Mouse (Mus musculus) embryonic facial prominence, embryonic 12.5 days (tissue): ENCODE measurements around the gene Mmp15. TPM values are rescaled to one million over a fixed set of nuclear protein-coding genes. Genes with fewer than 3 reads are reported as not detected.

Experiments used
- ATAC-seq: fragments of 200-750 bp; cut with Nextera tagmentation; 2 replicates; pipeline ENCODE4 v1.8.0; 2017; ENCODE audit not compliant: insufficient number of reproducible peaks, insufficient read depth, low FRiP score, low TSS enrichment
- H3K27ac ChIP-seq: fragments of 300-500 bp; sonication (generic); 2 replicates; pipeline ENCODE4 v1.5.1; 2016; ENCODE audit warnings: mild to moderate bottlenecking
- H3K27me3 ChIP-seq: fragments of 300-500 bp; sonication (generic); 2 replicates; pipeline ENCODE4 v1.6.1; 2016; ENCODE audit warnings: mild to moderate bottlenecking, moderate library complexity
- H3K36me3 ChIP-seq: fragments of 300-500 bp; sonication (generic); 2 replicates; pipeline ENCODE4 v1.6.1; 2016; ENCODE audit warnings: mild to moderate bottlenecking
- H3K4me1 ChIP-seq: fragments of 300-500 bp; sonication (generic); 2 replicates; pipeline ENCODE4 v1.6.1; 2016
- H3K4me2 ChIP-seq: fragments of 300-500 bp; sonication (generic); replicated peaks from 2 replicates; pipeline ENCODE4 v1.6.1; 2016; ENCODE audit warnings: mild to moderate bottlenecking, moderate library complexity
- H3K4me3 ChIP-seq: fragments of 300-500 bp; sonication (generic); 2 replicates; pipeline ENCODE4 v1.5.1; 2016; ENCODE audit warnings: mild to moderate bottlenecking
- H3K9ac ChIP-seq: fragments of 300-500 bp; sonication (generic); 2 replicates; pipeline ENCODE4 v1.6.1; 2016; ENCODE audit warnings: mild to moderate bottlenecking, moderate library complexity
- H3K9me3 ChIP-seq: fragments of 300-500 bp; sonication (generic); 2 replicates; pipeline ENCODE4 v1.6.1; 2016; ENCODE audit warnings: mild to moderate bottlenecking, moderate library complexity
- WGBS: fragments of 180-500 bp; shearing (Covaris S2); methylation state at CpG from one replicate; pipeline ENCODE4 v1.1.7; 2016; 5-methylcytosine and 5-hydroxymethylcytosine counted together
- polyA plus RNA-seq: library from polyadenylated mRNA; unstranded; fragments of >200 nt; fragmentation: Nextera tagmentation; extraction: Ambion mirVana; gene quantifications from 2 replicates; pipeline ENCODE4 v1.2.1, GENCODE M21; 2016

Gene Mmp15
- polyA plus RNA-seq, 1 experiment from 2014 or later: 17.6 TPM

- WGBS: 91% methylated on average over 3 of the region's 3 CpGs
- H3K9ac ChIP-seq: no peak overlapping the region
- H3K36me3 ChIP-seq: no peaks in the 10 kb centered on the region
- no peak overlapping the region for H3K27ac ChIP-seq
- H3K27me3 ChIP-seq: no peaks in the 10 kb centered on the region
- ATAC-seq: no peak
- H3K4me2 ChIP-seq: no peak overlapping the region
- no peak overlapping the region for H3K4me3 ChIP-seq
- no peaks in the 10 kb centered on the region for H3K4me1 ChIP-seq
- H3K9me3 ChIP-seq: no peaks in the 10 kb centered on the region
Measured at GRCm38 (mm10) chr8:95384501-95384900, 32.4 kb downstream of the Mmp15 start.

- H3K4me2 ChIP-seq: no peak overlapping the region
- H3K4me3 ChIP-seq: no peak overlapping the region
- WGBS: 77% methylated on average over 5 of the region's 5 CpGs
- H3K27me3 ChIP-seq: no peaks in the 10 kb centered on the region
- no peak overlapping the region for H3K27ac ChIP-seq
- H3K36me3 ChIP-seq: no peaks in the 10 kb centered on the region
- no peaks in the 10 kb centered on the region for H3K4me1 ChIP-seq
- no peaks in the 10 kb centered on the region for H3K9me3 ChIP-seq
- no peak overlapping the region for H3K9ac ChIP-seq
- ATAC-seq: no peak
Measured at GRCm38 (mm10) chr8:95386037-95386436, 34.0 kb downstream of the Mmp15 start.

GRCm38 (mm10) chr8:95387221-95387620 is 35.2 kb downstream of the Mmp15 start:
- Histone ChIP-seq H3K4me2 (no peak overlapping the region), H3K27ac (no peak overlapping the region), H3K27me3 (no peaks in the 10 kb centered on the region), H3K9me3 (no peaks in the 10 kb centered on the region), H3K4me3 (no peak overlapping the region), H3K4me1 (no peaks in the 10 kb centered on the region), H3K36me3 (no peaks in the 10 kb centered on the region), H3K9ac (no peak overlapping the region)
- 89% methylated on average over 10 of the region's 10 CpGs for WGBS
- ATAC-seq: no peak

DNA sequence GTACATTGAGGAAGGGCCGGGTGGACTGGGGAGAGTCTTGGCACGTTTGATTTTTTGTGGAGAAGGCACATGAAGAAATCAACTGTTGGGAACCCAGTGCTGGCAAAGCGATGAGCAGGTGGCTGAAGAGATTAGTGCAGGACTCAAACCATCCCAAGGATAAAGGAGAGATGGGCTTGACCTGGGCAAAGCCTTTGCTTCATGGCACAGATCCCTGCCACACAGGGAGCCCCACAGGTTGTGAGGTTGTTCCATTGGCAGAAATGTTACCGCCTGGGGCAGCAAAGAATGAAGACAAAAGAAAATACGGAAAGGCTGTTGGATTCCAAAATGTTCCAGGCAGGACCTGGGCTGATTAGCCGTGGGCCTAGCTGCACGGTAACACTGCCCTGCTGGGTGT is 35.9 kb downstream of the Mmp15 start:
- H3K36me3 ChIP-seq: no peaks in the 10 kb centered on the region
- H3K9me3 ChIP-seq: no peaks in the 10 kb centered on the region
- WGBS: 82% methylated on average over 7 of the region's 7 CpGs
- ATAC-seq: no peak
- no peak overlapping the region for H3K27ac ChIP-seq
- H3K9ac ChIP-seq: no peak overlapping the region
- no peak overlapping the region for H3K4me2 ChIP-seq
- H3K4me1 ChIP-seq: no peaks in the 10 kb centered on the region
- H3K4me3 ChIP-seq: no peak overlapping the region
- H3K27me3 ChIP-seq: no peaks in the 10 kb centered on the region

DNA sequence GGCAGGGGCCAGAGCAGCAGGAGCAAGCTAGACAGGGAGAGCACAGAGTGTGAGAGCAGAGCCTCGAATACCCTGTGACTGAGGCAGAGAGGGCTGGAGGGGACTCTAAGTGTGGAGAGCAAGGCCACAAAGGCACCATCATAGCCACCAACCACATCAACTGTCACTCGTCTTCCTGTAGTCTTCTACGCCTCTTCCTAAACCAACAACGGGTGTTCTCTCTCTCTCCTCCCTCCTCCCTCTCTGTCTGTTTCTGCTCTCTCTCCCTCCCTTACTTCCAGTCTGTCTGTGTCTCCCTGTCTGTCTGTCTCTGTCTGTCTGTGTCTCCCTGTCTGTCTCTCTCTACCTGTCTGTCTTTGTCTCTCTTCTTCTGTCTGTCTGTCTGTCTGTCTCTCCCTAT is 38.2 kb downstream of the Mmp15 start:
- no peaks in the 10 kb centered on the region for H3K9me3 ChIP-seq
- H3K4me2 ChIP-seq: no peak overlapping the region
- H3K9ac ChIP-seq: no peak overlapping the region
- H3K27me3 ChIP-seq: no peaks in the 10 kb centered on the region
- H3K27ac ChIP-seq: no peak overlapping the region
- no peaks in the 10 kb centered on the region for H3K36me3 ChIP-seq
- peaks cover 6% of the 10 kb centered on the region for H3K4me1 ChIP-seq
- no peak overlapping the region for H3K4me3 ChIP-seq
- no peak for ATAC-seq
- WGBS: 56% methylated on average over 4 of the region's 4 CpGs

DNA sequence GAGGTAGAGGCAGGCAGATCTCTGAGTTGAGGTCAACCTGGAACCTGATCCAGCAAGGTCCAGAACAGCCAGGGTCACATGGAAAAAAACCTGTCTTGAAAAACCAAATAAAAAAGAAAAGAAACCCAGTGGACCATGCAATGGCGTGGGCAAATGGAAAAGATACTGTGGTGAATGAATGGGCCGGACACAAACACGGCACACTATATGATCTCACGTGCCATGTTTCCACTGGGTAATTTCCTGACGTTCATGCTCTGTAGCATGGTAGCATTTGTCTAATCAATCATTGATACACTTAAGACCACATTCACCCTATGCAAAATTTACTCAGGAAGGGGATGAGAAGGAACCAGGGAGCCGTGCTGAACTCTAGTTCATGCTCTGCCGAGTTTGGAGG is 39.0 kb downstream of the Mmp15 start:
- peaks cover 10% of the 10 kb centered on the region for H3K4me1 ChIP-seq
- H3K9ac ChIP-seq: no peak overlapping the region
- H3K36me3 ChIP-seq: no peaks in the 10 kb centered on the region
- no peaks in the 10 kb centered on the region for H3K9me3 ChIP-seq
- no peak overlapping the region for H3K4me2 ChIP-seq
- WGBS: 82% methylated on average over 7 of the region's 7 CpGs
- no peak for ATAC-seq
- no peak overlapping the region for H3K27ac ChIP-seq
- H3K4me3 ChIP-seq: no peak overlapping the region
- H3K27me3 ChIP-seq: no peaks in the 10 kb centered on the region

GRCm38 (mm10) chr8:95392604-95393003 is 40.5 kb downstream of the Mmp15 start:
- Histone ChIP-seq H3K9me3 (no peaks in the 10 kb centered on the region), H3K27ac (peak overlapping the region; percentile 3; the same call in 1 of the 2 replicates)
- 72% methylated on average over 5 of the region's 5 CpGs for WGBS

DNA sequence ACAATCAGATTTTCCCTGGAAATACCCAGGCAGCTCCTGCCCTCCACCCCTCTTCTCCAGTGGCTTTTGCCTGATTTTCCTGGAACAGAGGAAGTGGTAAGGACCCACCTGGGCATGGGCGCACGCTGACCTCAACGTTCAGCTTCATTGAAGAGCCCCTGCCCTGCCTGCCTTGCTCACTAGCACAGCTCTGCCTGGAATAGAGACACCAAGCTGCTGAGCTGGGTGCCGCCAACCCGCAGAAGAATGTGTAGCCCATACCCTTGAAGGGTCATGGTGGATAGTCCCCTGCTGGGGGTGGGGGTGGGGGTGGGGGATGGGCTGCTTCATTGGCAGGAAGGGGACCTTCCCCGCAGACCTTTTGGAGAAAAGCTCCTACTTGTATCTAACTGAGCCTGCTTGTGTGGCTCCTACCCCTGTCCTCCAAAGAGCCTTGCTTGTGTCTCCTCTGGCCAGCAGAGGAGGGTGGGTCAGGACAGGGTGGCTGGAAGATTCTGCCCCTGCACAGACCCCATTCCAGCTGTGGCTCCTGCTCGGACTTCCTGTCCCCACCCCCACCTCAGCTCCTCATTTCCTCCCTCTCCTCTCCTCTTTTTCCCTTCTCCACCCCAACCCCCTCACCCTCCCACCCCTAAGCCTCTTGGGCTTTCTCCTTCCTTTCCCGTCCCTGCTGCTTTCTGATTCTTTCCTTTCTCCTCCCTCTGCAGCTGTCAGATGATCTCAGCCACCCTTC is 43.3 kb downstream of the Mmp15 start:
- no peak for ATAC-seq
- Histone ChIP-seq H3K4me2 (no peak overlapping the region), H3K4me3 (no peak overlapping the region), H3K36me3 (no peaks in the 10 kb centered on the region), H3K27ac (no peak overlapping the region; the same call in 1 of the 2 replicates), H3K9ac (no peak overlapping the region), H3K9me3 (no peaks in the 10 kb centered on the region), H3K27me3 (no peaks in the 10 kb centered on the region), H3K4me1 (peaks cover 23% of the 10 kb centered on the region)
- 29% methylated on average over 8 of the region's 8 CpGs for WGBS

More at GRCm38 (mm10) chr8:95392604-95393003, 40.5 kb downstream of the Mmp15 start:
- no peak overlapping the region for H3K4me2 ChIP-seq
- no peaks in the 10 kb centered on the region for H3K27me3 ChIP-seq
- ATAC-seq: no peak
- H3K4me3 ChIP-seq: no peak overlapping the region
- H3K9ac ChIP-seq: no peak overlapping the region
- peaks cover 22% of the 10 kb centered on the region for H3K4me1 ChIP-seq
- no peaks in the 10 kb centered on the region for H3K36me3 ChIP-seq

DNA sequence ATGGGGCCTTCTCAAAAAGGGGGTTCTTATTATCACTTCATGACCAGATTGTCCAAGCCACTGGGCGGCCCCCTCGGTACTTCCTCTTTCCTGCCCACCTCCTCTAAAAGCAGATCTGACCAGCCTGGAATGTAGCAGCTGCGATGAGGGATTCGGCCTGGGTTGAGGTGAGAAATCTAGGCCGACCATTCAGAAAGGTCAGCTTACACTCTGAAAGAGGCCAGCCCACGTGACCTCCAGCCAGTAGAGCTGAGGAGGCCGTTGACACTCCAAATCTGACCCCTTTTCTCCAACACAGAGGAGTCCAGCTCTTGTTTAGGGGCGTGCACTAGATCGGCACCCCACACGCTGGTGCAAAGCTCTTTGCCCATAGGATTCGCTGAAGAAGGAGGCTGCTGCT is 44.7 kb downstream of the Mmp15 start:
- 0 out of 2 replicates have a peak overlapping the region, but pooled peaks have one; percentile 31 for H3K27ac ChIP-seq
- H3K9me3 ChIP-seq: no peaks in the 10 kb centered on the region
- 43% methylated on average over 11 of the region's 11 CpGs for WGBS
- no peak for ATAC-seq
- no peak overlapping the region for H3K9ac ChIP-seq
- H3K36me3 ChIP-seq: no peaks in the 10 kb centered on the region
- H3K4me1 ChIP-seq: peaks cover 23% of the 10 kb centered on the region
- H3K4me3 ChIP-seq: no peak overlapping the region
- no peaks in the 10 kb centered on the region for H3K27me3 ChIP-seq
- H3K4me2 ChIP-seq: no peak overlapping the region

DNA sequence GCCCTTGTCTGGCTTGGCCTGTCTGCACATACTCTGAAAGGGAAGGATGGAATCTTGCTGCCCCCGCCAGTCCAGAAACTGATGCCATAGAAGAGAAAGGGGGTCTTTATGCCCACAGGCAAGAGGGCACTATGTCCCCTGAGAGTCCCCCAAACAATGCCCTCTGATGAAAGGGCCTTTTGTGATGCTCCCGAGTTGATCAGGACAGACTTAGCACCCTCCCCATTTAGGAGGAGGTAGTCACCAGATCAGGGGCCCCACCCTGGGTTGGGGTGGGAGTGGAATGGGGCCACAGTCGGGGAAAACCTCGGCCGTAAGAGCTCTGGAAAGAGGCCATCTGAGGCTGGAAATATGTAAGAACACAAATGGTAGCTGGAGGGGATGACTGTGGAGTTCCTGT is 45.1 kb downstream of the Mmp15 start:
- Histone ChIP-seq H3K9ac (no peak overlapping the region), H3K9me3 (no peaks in the 10 kb centered on the region), H3K4me1 (peaks cover 23% of the 10 kb centered on the region), H3K27ac (0 out of 2 replicates have a peak overlapping the region, but pooled peaks have one; percentile 31), H3K36me3 (no peaks in the 10 kb centered on the region), H3K4me3 (no peak overlapping the region), H3K4me2 (no peak overlapping the region), H3K27me3 (no peaks in the 10 kb centered on the region)
- WGBS: 40% methylated on average over 5 of the region's 5 CpGs
- no peak for ATAC-seq

DNA sequence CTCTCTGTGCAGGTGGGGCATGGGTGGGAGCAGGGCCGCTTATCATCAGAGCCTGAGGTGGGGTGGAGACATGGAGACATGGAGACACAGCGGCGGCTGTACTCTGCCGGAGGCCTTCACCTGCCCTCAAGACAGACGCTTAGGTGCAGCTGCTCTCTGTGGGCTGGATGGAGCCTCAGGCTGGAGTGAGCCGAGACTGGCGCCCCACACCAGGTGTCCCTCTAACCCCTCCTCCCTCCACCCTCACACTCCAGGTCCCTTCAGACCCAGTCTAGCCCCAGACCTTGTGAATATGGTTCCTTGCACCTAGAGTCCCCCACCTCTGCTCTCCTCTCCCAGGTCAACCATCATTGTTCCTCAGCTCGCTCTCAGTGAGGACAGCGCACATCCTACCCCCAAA is 47.1 kb downstream of the Mmp15 start:
- Histone ChIP-seq H3K27ac (no peak overlapping the region), H3K4me2 (no peak overlapping the region), H3K27me3 (no peaks in the 10 kb centered on the region), H3K4me3 (no peak overlapping the region), H3K36me3 (no peaks in the 10 kb centered on the region), H3K9ac (no peak overlapping the region), H3K4me1 (peaks cover 23% of the 10 kb centered on the region), H3K9me3 (no peaks in the 10 kb centered on the region)
- WGBS: 86% methylated on average over 9 of the region's 9 CpGs
- ATAC-seq: no peak

GRCm38 (mm10) chr8:95401091-95401490 is 49.0 kb downstream of the Mmp15 start:
- Histone ChIP-seq H3K36me3 (no peaks in the 10 kb centered on the region), H3K9me3 (no peaks in the 10 kb centered on the region), H3K9ac (no peak overlapping the region), H3K27me3 (no peaks in the 10 kb centered on the region), H3K27ac (no peak overlapping the region), H3K4me1 (peaks cover 12% of the 10 kb centered on the region; the same call in 1 of the 2 replicates), H3K4me3 (no peak overlapping the region), H3K4me2 (no peak overlapping the region)
- WGBS: 80% methylated on average over 7 of the region's 7 CpGs
- no peak for ATAC-seq
